Mouse (Mus musculus): Measurements from ENCODE around the gene Tfpi. TPM values are rescaled to one million over a fixed set of nuclear protein-coding genes. Genes with fewer than 3 reads are reported as not detected.

Gene Tfpi
- total and polyA plus RNA-seq, 2 experiments from 2014 or later = 10.7 to 15.3 TPM

DNA sequence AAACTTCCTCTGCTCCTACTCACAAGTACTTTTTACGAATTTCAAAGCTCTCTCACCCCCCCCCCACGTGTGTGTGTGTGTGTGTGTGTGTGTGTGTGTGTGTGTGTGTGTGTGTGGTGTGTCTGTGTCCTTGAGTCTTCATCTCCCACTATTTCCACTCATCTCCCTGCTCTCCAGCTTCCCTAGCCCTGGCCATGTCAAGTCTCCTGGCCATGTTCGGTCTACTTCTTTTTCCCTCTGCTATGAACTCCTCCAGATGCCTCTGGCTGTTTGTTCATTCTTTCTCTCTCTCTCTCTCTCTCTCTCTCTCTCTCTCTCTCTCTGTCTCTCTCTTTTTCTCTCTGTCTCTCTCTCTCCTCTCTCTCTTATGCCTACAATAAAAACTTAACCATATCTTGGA lies 444 bp downstream of the Tfpi start:
- DNase-seq (ENCODE audit: low spot score) = no peak
- H3K4me1 ChIP-seq (ENCODE audit: insufficient read depth, low read length) = no peaks in the 10 kb centered on the region
- TF ChIP-seq CTCF (IDR thresholded peaks at IDR 0.05; ENCODE audit: low read depth) = no peak
- no peaks in the 10 kb centered on the region for H3K9me3 ChIP-seq (ENCODE audit: low read length)
- no peak overlapping the region for H3K4me3 ChIP-seq (ENCODE audit: low read length)
- 70% methylated on average over 3 of the region's 3 CpGs for WGBS
- H3K4me2 ChIP-seq (ENCODE audit: low read depth, low read length) = peak overlapping the region; percentile 38
- no peaks in the 10 kb centered on the region for H3K27me3 ChIP-seq (ENCODE audit: insufficient read depth, low read length)
- no peak overlapping the region for H3K9ac ChIP-seq (replicated peaks; ENCODE audit: low read length)
- H3K27ac ChIP-seq = peak overlapping the region; percentile 20; the same call in 1 of the 2 replicates
- no peaks in the 10 kb centered on the region for H3K36me3 ChIP-seq (ENCODE audit: insufficient read depth, low read length)
- ATAC-seq = no peak

DNA sequence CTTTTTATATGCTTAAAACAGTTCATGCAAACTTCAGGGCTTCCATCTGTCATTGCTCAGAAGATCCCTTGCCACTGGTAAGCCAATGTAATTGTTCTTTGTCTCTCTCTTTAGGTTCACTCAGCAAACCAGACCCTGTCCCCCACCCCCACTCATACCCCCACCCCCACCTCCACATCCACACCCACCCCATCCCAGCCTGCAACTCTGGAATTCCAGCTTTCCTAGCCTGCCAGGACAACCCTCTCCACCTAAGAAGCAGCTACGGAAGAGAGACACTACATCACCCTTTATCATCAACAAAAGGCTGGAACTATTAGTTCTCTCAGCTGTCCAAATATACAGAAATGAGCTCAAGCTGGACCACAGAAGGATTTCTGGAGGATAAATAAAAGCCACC lies 974 bp downstream of the Tfpi start:
- no peaks in the 10 kb centered on the region for H3K27me3 ChIP-seq (ENCODE audit: insufficient read depth, low read length)
- no peaks in the 10 kb centered on the region for H3K9me3 ChIP-seq (ENCODE audit: low read length)
- DNase-seq (ENCODE audit: low spot score) = no peak
- H3K27ac ChIP-seq = peak overlapping the region; percentile 20; the same call in 1 of the 2 replicates
- no peaks in the 10 kb centered on the region for H3K36me3 ChIP-seq (ENCODE audit: insufficient read depth, low read length)
- 39% methylated on average over 1 of the region's 1 CpGs for WGBS
- H3K4me1 ChIP-seq (ENCODE audit: insufficient read depth, low read length) = no peaks in the 10 kb centered on the region
- H3K4me3 ChIP-seq (ENCODE audit: low read length) = no peak overlapping the region
- no peak overlapping the region for H3K9ac ChIP-seq (replicated peaks; ENCODE audit: low read length)
- ATAC-seq = no peak
- peak overlapping the region; percentile 38 for H3K4me2 ChIP-seq (ENCODE audit: low read depth, low read length)
- no peak for TF ChIP-seq CTCF (IDR thresholded peaks at IDR 0.05; ENCODE audit: low read depth)

DNA sequence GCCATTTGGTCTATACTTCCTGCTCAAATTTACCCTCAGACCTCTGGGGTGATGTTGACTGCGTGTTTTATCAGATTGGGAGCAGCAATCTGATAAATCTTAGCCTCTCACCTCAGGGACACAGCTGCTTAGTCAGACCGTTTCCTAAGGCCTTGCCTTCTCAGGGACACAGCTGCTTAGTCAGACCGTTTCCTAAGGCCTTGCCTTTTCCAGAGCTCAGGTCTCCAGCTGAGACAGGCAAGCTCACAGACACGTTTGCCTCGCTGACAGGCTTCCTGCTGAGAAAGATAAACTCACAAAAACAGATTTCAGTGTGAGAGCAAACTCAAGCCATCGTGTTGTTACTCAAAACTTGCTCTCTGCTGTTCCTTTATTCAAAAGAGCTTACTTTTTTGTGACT lies 1.9 kb downstream of the Tfpi start:
- TF ChIP-seq CTCF (IDR thresholded peaks at IDR 0.05; ENCODE audit: low read depth) = no peak
- no peak overlapping the region for H3K27ac ChIP-seq
- no peak for ATAC-seq
- 12% methylated on average over 6 of the region's 6 CpGs for WGBS
- DNase-seq (ENCODE audit: low spot score) = no peak
- no peaks in the 10 kb centered on the region for H3K9me3 ChIP-seq (ENCODE audit: low read length)
- H3K27me3 ChIP-seq (ENCODE audit: insufficient read depth, low read length) = no peaks in the 10 kb centered on the region
- no peak overlapping the region for H3K4me2 ChIP-seq (ENCODE audit: low read depth, low read length)
- H3K4me1 ChIP-seq (ENCODE audit: insufficient read depth, low read length) = no peaks in the 10 kb centered on the region
- H3K9ac ChIP-seq (replicated peaks; ENCODE audit: low read length) = no peak overlapping the region
- no peaks in the 10 kb centered on the region for H3K36me3 ChIP-seq (ENCODE audit: insufficient read depth, low read length)
- H3K4me3 ChIP-seq (ENCODE audit: low read length) = no peak overlapping the region

DNA sequence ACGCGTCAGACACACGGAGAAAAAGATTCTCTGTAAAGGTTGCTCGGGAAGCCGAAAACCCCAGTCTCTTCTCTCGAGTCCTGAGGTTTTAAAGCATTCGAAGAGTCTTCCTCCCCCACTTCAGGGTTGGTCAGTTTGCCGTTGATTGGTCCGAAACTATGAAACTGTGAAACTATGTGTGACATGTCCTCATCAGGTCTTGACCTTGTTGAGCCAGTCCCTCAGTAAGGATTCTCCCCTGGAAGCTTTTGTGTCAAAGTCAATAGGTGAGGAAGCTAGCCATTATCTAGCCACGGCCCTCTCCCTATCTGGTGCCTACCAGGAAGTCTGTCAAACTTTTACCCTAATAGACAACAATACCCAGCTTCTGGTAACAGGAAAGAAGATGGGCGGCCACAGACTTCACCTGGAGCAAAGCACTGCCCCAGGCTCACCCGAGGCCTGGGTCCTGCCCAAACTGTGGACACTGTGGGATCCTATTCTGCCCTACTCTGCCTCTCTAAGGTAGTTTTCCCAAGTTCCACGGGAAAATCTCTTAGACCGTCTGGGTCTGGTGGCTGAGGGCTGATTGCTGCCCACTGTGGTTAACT lies 2.5 kb downstream of the Tfpi start:
- Histone ChIP-seq H3K4me3 (ENCODE audit: low read length) (no peak overlapping the region), H3K27me3 (ENCODE audit: insufficient read depth, low read length) (no peaks in the 10 kb centered on the region), H3K4me1 (ENCODE audit: insufficient read depth, low read length) (no peaks in the 10 kb centered on the region), H3K36me3 (ENCODE audit: insufficient read depth, low read length) (no peaks in the 10 kb centered on the region), H3K9me3 (ENCODE audit: low read length) (no peaks in the 10 kb centered on the region), H3K9ac (replicated peaks; ENCODE audit: low read length) (no peak overlapping the region), H3K27ac (no peak overlapping the region), H3K4me2 (ENCODE audit: low read depth, low read length) (no peak overlapping the region)
- no peak for TF ChIP-seq CTCF (IDR thresholded peaks at IDR 0.05; ENCODE audit: low read depth)
- WGBS = 80% methylated on average over 14 of the region's 14 CpGs
- ATAC-seq (no peak), DNase-seq (ENCODE audit: low spot score) (no peak)

DNA sequence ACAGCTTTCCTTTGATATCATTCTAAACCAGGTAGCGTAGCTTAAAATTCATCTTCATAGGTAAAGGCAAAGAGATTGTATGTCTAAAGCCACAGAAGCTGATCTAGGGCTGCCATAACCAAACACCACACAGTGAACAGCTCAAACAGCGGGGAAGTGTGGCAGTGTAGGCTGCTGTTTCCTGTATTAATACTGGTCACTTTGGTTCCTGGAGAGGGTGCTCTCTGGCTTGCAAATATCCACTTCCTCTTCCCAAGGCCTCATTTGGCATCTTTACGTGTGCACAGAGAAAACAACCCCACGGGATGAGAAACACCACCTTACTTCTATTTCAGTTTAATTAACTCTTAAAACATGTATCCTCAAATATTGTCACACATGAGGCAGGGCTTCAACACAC lies 9.2 kb downstream of the Tfpi start:
- H3K4me2 ChIP-seq (ENCODE audit: low read depth, low read length) = no peak overlapping the region
- H3K36me3 ChIP-seq (ENCODE audit: insufficient read depth, low read length) = no peaks in the 10 kb centered on the region
- H3K9me3 ChIP-seq (ENCODE audit: low read length) = no peaks in the 10 kb centered on the region
- no peaks in the 10 kb centered on the region for H3K27me3 ChIP-seq (ENCODE audit: insufficient read depth, low read length)
- WGBS = 83% methylated on average over 4 of the region's 4 CpGs
- no peak for DNase-seq (ENCODE audit: low spot score)
- no peak for TF ChIP-seq CTCF (IDR thresholded peaks at IDR 0.05; ENCODE audit: low read depth)
- no peaks in the 10 kb centered on the region for H3K4me1 ChIP-seq (ENCODE audit: insufficient read depth, low read length)
- no peak overlapping the region for H3K27ac ChIP-seq
- H3K4me3 ChIP-seq (ENCODE audit: low read length) = no peak overlapping the region
- no peak overlapping the region for H3K9ac ChIP-seq (replicated peaks; ENCODE audit: low read length)
- no peak for ATAC-seq

DNA sequence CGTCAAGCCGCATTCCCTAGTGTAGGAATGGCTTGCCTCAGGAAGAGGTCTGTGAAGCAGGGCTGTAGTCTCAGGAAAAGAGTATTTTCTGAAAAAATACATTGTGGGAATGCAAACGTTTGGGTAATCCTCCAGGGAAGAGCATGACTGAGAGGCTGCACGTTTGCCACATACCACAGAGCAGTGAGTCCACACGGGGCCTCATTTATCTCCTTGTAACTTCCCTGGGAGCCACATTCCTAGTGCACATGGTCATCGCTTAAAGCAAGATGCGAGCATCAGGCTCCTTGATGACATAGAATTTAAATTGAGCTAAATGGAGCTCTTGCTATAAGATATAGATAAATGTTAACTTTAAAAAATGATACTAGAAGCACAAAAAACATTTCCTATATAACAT lies 11.6 kb downstream of the Tfpi start:
- TF ChIP-seq CTCF (IDR thresholded peaks at IDR 0.05; ENCODE audit: low read depth) = no peak
- H3K4me2 ChIP-seq (ENCODE audit: low read depth, low read length) = no peak overlapping the region
- H3K36me3 ChIP-seq (ENCODE audit: insufficient read depth, low read length) = no peaks in the 10 kb centered on the region
- H3K4me1 ChIP-seq (ENCODE audit: insufficient read depth, low read length) = no peaks in the 10 kb centered on the region
- 50% methylated on average over 7 of the region's 7 CpGs for WGBS
- no peak overlapping the region for H3K4me3 ChIP-seq (ENCODE audit: low read length)
- no peak overlapping the region for H3K9ac ChIP-seq (replicated peaks; ENCODE audit: low read length)
- no peak for DNase-seq (ENCODE audit: low spot score)
- H3K9me3 ChIP-seq (ENCODE audit: low read length) = no peaks in the 10 kb centered on the region
- no peak for ATAC-seq
- H3K27ac ChIP-seq = no peak overlapping the region
- no peaks in the 10 kb centered on the region for H3K27me3 ChIP-seq (ENCODE audit: insufficient read depth, low read length)

DNA sequence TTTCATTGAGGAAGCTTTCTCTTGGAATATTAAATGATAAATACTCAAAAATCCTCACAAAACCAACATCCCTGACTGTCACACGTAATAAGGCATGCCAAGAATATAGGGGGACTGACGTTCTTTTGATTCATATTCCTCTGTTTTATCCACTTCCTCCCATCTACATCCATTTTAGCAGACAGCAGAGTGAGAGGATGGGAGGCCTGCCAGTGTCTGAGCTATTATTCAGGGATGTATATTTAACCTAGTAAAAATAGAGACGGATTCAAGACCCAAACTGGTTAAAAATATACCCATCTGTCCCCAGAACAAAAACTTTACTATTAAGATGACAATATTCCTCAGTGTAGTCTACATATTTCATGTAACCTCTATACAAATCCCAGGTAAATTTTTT lies 14.2 kb downstream of the Tfpi start:
- Histone ChIP-seq H3K27ac (no peak overlapping the region), H3K4me2 (ENCODE audit: low read depth, low read length) (no peak overlapping the region), H3K9me3 (ENCODE audit: low read length) (no peaks in the 10 kb centered on the region), H3K9ac (replicated peaks; ENCODE audit: low read length) (no peak overlapping the region), H3K36me3 (ENCODE audit: insufficient read depth, low read length) (no peaks in the 10 kb centered on the region), H3K4me3 (ENCODE audit: low read length) (no peak overlapping the region), H3K27me3 (ENCODE audit: insufficient read depth, low read length) (no peaks in the 10 kb centered on the region), H3K4me1 (ENCODE audit: insufficient read depth, low read length) (no peaks in the 10 kb centered on the region)
- TF ChIP-seq CTCF (IDR thresholded peaks at IDR 0.05; ENCODE audit: low read depth) = no peak
- no peak for DNase-seq (ENCODE audit: low spot score)
- 92% methylated on average over 3 of the region's 3 CpGs for WGBS
- no peak for ATAC-seq
